Mouse (Mus musculus) urinary bladder, postnatal 4 days (tissue): ENCODE results near the gene Slc1a3.
A peak's percentile ranks its signal among the peaks of the same experiment; 100 is the strongest.

Experiments used
- DNase-seq, 2 experiments: peaks; one replicate each; pipeline ENCODE4 v3.0.0; 2021 to 2022; ENCODE audit warnings: low spot score in 2 of 2

Gene Slc1a3

GRCm38 (mm10) chr15:8710146-8711006 lies at the start of gene Slc1a3:
Gene Slc1a3 (minus strand): TSS chr15:8710764.
- DNase-seq, result peak in 1 of 2 experiments; percentile 22

- DNase-seq, result no peak
These were observed 48.5 kb upstream of the Slc1a3 start for GRCm38 (mm10) chr15:8759026-8759425.

DNA sequence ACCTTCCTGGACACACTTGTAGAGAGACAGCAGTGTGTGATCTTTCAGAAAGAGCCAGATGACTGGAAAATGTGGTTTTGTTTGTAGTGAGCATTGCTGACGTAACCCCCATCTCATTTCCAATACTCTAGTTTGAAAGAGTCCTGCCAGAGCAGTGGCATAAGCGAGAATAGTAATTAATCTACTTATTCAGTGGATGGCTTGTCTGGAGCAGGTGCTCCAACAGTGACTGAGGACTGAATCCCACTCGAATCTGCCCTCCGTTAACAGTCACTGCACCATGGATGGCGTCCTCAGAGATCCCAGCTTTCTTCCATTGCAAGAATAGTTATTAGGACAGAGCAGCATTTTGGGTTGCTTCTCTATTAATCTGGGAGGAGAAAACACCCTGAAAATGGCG lies 45.9 kb upstream of the Slc1a3 start:
- no peak for DNase-seq

DNA sequence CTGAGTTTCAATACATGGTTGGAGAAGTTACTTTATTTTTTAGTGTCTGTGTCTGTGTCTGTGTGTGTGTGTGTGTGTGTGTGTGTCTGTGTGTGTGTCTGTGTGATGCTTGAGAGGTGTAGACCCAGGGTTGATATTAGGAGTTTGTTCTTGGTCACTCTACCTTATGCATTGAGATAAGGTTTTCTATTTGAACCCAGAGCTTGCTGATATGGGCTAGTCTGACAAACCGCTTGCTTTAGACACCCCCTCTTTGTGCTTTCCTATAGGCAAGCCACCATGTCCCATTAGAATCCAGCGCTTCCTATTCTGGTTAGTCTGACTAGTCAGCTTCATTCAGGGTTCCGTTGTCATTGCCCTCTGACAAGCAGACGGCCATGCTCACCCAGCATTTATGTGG lies 39.2 kb upstream of the Slc1a3 start:
- DNase-seq, result no peak

DNA sequence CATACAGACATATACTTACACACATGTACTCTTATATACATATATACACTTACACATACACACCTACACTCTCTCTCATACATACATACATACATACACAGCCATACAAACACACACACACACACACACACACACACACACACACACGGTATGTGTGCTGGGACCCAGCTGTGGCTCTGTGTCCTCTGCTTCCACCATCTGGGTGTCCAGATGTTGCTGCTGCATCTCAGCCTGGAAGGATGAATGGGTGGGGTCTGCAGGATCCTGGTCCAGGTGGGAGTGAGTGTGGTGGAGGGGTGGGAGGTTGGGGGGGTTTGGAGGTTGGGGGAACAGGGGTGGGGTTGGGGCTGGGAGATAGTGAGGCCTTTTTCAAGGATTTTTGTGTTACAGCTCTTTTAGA lies 38.2 kb upstream of the Slc1a3 start:
- no peak for DNase-seq

GRCm38 (mm10) chr15:8741593-8741992 lies 31.0 kb upstream of the Slc1a3 start:
- no peak for DNase-seq

DNA sequence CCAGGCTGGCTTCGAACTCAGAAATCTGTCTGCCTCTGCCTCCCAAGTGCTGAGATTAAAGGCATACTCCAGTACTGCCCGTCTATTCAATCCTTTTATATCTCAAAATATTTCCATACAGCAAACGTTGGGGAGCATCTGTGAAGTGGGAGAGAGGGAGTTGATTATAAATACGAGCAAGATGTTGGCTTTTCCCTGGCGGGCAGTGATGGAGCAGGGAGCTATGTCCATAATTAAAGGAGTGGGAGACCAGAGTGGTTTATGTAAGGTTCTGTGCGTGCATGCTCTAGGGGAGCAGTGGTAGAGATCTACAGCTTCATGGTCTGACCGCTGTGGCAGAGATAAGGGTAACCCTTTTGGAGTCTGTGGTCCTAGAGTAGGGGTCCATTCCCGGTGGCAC lies 30.2 kb upstream of the Slc1a3 start:
- DNase-seq, result no peak

- no peak for DNase-seq
These were observed 27.6 kb upstream of the Slc1a3 start for GRCm38 (mm10) chr15:8738156-8738555.

- DNase-seq, result no peak
These were observed 23.8 kb upstream of the Slc1a3 start for GRCm38 (mm10) chr15:8734363-8734739.

GRCm38 (mm10) chr15:8733669-8734362 lies 23.3 kb upstream of the Slc1a3 start:
- no peak for DNase-seq

- DNase-seq, result no peak
These were observed 18.3 kb upstream of the Slc1a3 start for GRCm38 (mm10) chr15:8728861-8729260.

GRCm38 (mm10) chr15:8722386-8723100 lies 12.0 kb upstream of the Slc1a3 start:
- DNase-seq, result no peak

GRCm38 (mm10) chr15:8721746-8722145 lies 11.2 kb upstream of the Slc1a3 start:
- no peak for DNase-seq

GRCm38 (mm10) chr15:8721005-8721404 lies 10.4 kb upstream of the Slc1a3 start:
- DNase-seq, result no peak

DNA sequence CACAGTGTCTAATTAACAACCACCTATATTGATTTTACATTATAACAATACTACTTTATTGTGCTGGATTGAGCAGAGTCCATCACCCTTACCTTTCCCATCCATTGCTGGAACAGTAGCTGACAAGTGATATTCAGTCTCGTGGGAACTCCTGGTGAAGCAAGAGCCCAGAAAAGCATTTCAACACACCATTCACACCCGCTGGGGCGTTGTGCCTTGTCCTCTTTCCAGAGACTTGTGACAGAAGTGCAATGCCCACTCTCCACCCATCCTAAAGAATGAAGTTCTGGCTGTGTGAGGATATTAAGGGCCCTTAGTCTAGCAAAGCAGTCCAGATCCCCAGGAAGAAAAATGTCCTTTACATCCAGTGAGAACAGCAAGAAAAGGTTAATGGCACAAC lies 7.9 kb upstream of the Slc1a3 start:
- no peak for DNase-seq

DNA sequence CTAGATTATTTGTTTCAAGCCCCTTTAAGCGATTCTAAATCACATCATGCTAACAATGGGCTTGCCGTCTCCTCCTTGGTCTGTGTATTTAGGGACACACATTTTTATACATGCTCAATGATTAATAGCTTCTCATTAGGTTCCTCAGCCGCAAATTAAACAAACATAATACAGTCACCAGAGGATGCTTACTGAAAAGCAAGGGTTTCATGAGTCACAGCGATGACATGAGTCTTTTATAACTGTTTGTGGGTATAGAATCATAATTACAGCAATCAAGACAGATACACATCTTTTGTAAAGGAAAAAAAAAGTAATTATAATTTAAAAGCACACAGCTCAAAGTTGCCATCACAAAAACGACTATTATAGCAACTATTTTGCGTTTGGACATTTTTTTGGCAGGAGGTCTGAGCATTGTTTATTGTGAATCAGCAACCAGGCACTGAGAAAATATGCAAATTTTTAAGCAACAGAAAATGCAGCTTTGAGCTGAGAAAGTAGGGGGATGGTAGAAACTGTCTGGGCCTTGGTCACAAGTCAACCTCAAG lies 6.5 kb upstream of the Slc1a3 start:
- no peak for DNase-seq

GRCm38 (mm10) chr15:8716330-8716964 lies 5.9 kb upstream of the Slc1a3 start:
- DNase-seq, result no peak

DNA sequence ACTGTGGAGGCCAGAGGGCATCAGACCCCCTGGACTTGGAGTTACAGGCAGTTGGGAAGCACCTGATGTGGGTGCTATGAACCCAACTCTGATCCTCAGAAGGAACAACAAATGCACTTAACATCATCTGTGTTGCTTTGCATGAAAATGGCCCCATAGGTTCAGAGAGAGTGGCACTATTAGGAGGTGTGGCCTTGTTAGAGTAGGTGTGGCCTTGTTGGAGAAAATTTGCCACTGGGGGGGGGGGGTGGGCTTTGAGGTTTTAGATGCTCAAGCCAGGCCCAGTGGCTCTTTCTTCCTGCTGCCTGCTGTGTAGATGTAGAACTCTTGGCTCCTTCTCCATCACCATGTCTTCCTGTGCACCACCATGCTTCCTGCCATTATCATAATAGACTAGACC lies 5.1 kb upstream of the Slc1a3 start:
- DNase-seq, result no peak

- DNase-seq, result no peak
These were observed 1.9 kb upstream of the Slc1a3 start for GRCm38 (mm10) chr15:8712433-8712984.

GRCm38 (mm10) chr15:8711630-8712310 lies 1.2 kb upstream of the Slc1a3 start:
- DNase-seq, result no peak

DNA sequence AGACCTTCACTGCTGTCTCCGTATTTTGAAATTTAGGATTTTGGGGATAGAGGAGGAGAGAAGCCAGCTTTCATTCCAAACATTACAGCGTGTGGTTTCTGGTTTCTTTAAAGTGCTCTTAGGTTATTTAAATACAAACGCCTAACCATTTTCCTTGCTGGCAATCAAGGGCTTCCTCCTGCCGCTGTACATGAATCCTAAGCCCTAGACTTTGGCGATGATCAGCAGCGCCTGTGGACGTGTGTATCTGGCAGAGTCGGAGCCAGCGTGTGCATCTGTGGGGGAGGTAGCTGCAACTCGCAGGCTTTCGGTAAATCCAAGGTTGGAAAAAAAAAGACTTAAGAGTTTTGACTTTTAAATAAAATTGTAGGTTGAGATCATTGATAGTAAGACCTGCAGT lies 986 bp downstream of the Slc1a3 start:
- DNase-seq, result no peak
